Mouse (Mus musculus) gastrocnemius, adult 18-20 months (tissue): Measurements from ENCODE around the gene Eif6. TPM values are rescaled to one million over a fixed set of nuclear protein-coding genes. Genes with fewer than 3 reads are reported as not detected.
A peak's percentile ranks its signal among the peaks of the same experiment; 100 is the strongest.

Experiments used
- DNase-seq: peaks from one replicate; pipeline ENCODE4 v3.0.0; 2021; ENCODE audit warnings: low spot score
- total RNA-seq, 2 experiments: library from RNA; stranded (reverse); gene quantifications; 2 replicates each; pipeline ENCODE4 v1.2.3; 2021

Eif6 gene
- total RNA-seq, 2 experiments from 2014 or later, result 43.4 to 45.4 TPM

- DNase-seq, result no peak
Measured at GRCm38 (mm10) chr2:155825904-155826629, 658 bp downstream of the Eif6 start.

GRCm38 (mm10) chr2:155823722-155824121, 3.0 kb downstream of the Eif6 start:
- DNase-seq, result no peak

GRCm38 (mm10) chr2:155820779-155821178, 5.9 kb downstream of the Eif6 start:
- no peak for DNase-seq

- DNase-seq, result no peak
Measured at GRCm38 (mm10) chr2:155819449-155820251, 7.1 kb downstream of the Eif6 start.

GRCm38 (mm10) chr2:155819392-155819448, 7.5 kb downstream of the Eif6 start, which contains the start of gene BC029722:
TSS of gene BC029722 (minus strand) at chr2:155819426.
- no peak for DNase-seq

GRCm38 (mm10) chr2:155818596-155819391, 7.9 kb downstream of the Eif6 start:
- DNase-seq, result peak; percentile 97

- DNase-seq, result peak; percentile 61
Measured at GRCm38 (mm10) chr2:155817301-155818245, 9.2 kb downstream of the Eif6 start.

GRCm38 (mm10) chr2:155816179-155816578, 10.5 kb downstream of the Eif6 start:
- DNase-seq, result no peak

- no peak for DNase-seq
Measured at GRCm38 (mm10) chr2:155814829-155815228, 11.9 kb downstream of the Eif6 start.

GRCm38 (mm10) chr2:155812637-155813036, 14.1 kb downstream of the Eif6 start:
- no peak for DNase-seq

- peak; percentile 77 for DNase-seq
Measured at GRCm38 (mm10) chr2:155811821-155812396, 14.8 kb downstream of the Eif6 start.

- no peak for DNase-seq
Measured at GRCm38 (mm10) chr2:155809620-155810019, 17.1 kb downstream of the Eif6 start.

GRCm38 (mm10) chr2:155807408-155807807, 19.3 kb downstream of the Eif6 start:
- DNase-seq, result no peak

- peak; percentile 63 for DNase-seq
Measured at GRCm38 (mm10) chr2:155806548-155806947, 20.2 kb downstream of the Eif6 start.

GRCm38 (mm10) chr2:155805925-155806255, 20.8 kb downstream of the Eif6 start:
- no peak for DNase-seq

GRCm38 (mm10) chr2:155805231-155805924, 21.3 kb downstream of the Eif6 start:
- DNase-seq, result peak; percentile 71

- DNase-seq, result no peak
Measured at GRCm38 (mm10) chr2:155804053-155804452, 22.7 kb downstream of the Eif6 start.

GRCm38 (mm10) chr2:155802761-155803160, 24.0 kb downstream of the Eif6 start:
- DNase-seq, result no peak

GRCm38 (mm10) chr2:155798613-155799012, 28.1 kb downstream of the Eif6 start:
- no peak for DNase-seq

- DNase-seq, result no peak
Measured at GRCm38 (mm10) chr2:155794674-155795445, 31.9 kb downstream of the Eif6 start.
